Mouse (Mus musculus): ENCODE results near the gene Ipo9. TPM values are rescaled to one million over a fixed set of nuclear protein-coding genes. Genes with fewer than 3 reads are reported as not detected.

The Ipo9 gene
- polyA plus RNA-seq, 1 experiment from 2014 or later = 205 TPM

- Histone ChIP-seq H3K4me1 (ENCODE audit: control insufficient read depth, insufficient read depth, low read length) (peaks cover 4% of the 10 kb centered on the region), H3K27me3 (ENCODE audit: control insufficient read depth, insufficient read depth, low read length) (no peaks in the 10 kb centered on the region), H3K4me3 (ENCODE audit: low read depth, low read length) (peak within 1 kb of the TSS; percentile 52), H3K36me3 (replicated peaks; ENCODE audit: control insufficient read depth, insufficient read depth, low read depth, low read length) (no peaks in the 10 kb centered on the region), H3K9me3 (replicated peaks; ENCODE audit: control insufficient read depth, low read length) (no peaks in the 10 kb centered on the region), H3K9ac (replicated peaks; ENCODE audit: low read length) (peak within 1 kb of the TSS; percentile 76), H3K27ac (replicated peaks; ENCODE audit: low read depth, low read length) (no peak within 1 kb of the TSS), H3K4me2 (ENCODE audit: low read depth, low read length) (peak within 1 kb of the TSS; percentile 69)
- 2% methylated on average over 37 of the region's 38 CpGs for WGBS
- DNase-seq (ENCODE audit: low spot score) (peak; percentile 90), ATAC-seq (replicated peaks; ENCODE audit: insufficient number of reproducible peaks, low FRiP score, low TSS enrichment, low read depth) (peak; percentile 92)
Observed at GRCm38 (mm10) chr1:135374868-135375581, 55.3 kb downstream of the Ipo9 start, which contains the start of gene Shisa4. Gene Shisa4, minus strand, starts transcription at chr1:135375237.

GRCm38 (mm10) chr1:135374175-135374867 lies 56.0 kb downstream of the Ipo9 start:
- no peaks in the 10 kb centered on the region for H3K27me3 ChIP-seq (ENCODE audit: control insufficient read depth, insufficient read depth, low read length)
- H3K4me1 ChIP-seq (ENCODE audit: control insufficient read depth, insufficient read depth, low read length) = peaks cover 4% of the 10 kb centered on the region
- H3K9ac ChIP-seq (replicated peaks; ENCODE audit: low read length) = peak overlapping the region; percentile 76
- peak overlapping the region; percentile 52 for H3K4me3 ChIP-seq (ENCODE audit: low read depth, low read length)
- ATAC-seq (replicated peaks; ENCODE audit: insufficient number of reproducible peaks, low FRiP score, low TSS enrichment, low read depth) = no peak
- no peaks in the 10 kb centered on the region for H3K36me3 ChIP-seq (replicated peaks; ENCODE audit: control insufficient read depth, insufficient read depth, low read depth, low read length)
- WGBS = 2% methylated on average over 19 of the region's 19 CpGs
- peak overlapping the region; percentile 69 for H3K4me2 ChIP-seq (ENCODE audit: low read depth, low read length)
- peak; percentile 29 for DNase-seq (ENCODE audit: low spot score)
- no peaks in the 10 kb centered on the region for H3K9me3 ChIP-seq (replicated peaks; ENCODE audit: control insufficient read depth, low read length)
- H3K27ac ChIP-seq (replicated peaks; ENCODE audit: low read depth, low read length) = no peak overlapping the region

GRCm38 (mm10) chr1:135373171-135373677 lies 57.1 kb downstream of the Ipo9 start:
- DNase-seq (ENCODE audit: low spot score) (no peak), ATAC-seq (replicated peaks; ENCODE audit: insufficient number of reproducible peaks, low FRiP score, low TSS enrichment, low read depth) (no peak)
- Histone ChIP-seq H3K9me3 (replicated peaks; ENCODE audit: control insufficient read depth, low read length) (no peaks in the 10 kb centered on the region), H3K4me1 (ENCODE audit: control insufficient read depth, insufficient read depth, low read length) (peaks cover 4% of the 10 kb centered on the region), H3K9ac (replicated peaks; ENCODE audit: low read length) (no peak overlapping the region), H3K4me3 (ENCODE audit: low read depth, low read length) (no peak overlapping the region), H3K36me3 (replicated peaks; ENCODE audit: control insufficient read depth, insufficient read depth, low read depth, low read length) (no peaks in the 10 kb centered on the region), H3K27ac (replicated peaks; ENCODE audit: low read depth, low read length) (no peak overlapping the region), H3K4me2 (ENCODE audit: low read depth, low read length) (no peak overlapping the region), H3K27me3 (ENCODE audit: control insufficient read depth, insufficient read depth, low read length) (no peaks in the 10 kb centered on the region)
- WGBS = 61% methylated on average over 4 of the region's 4 CpGs

GRCm38 (mm10) chr1:135369415-135369814 lies 60.9 kb downstream of the Ipo9 start:
- Histone ChIP-seq H3K4me2 (ENCODE audit: low read depth, low read length) (no peak overlapping the region), H3K36me3 (replicated peaks; ENCODE audit: control insufficient read depth, insufficient read depth, low read depth, low read length) (no peaks in the 10 kb centered on the region), H3K4me3 (ENCODE audit: low read depth, low read length) (no peak overlapping the region), H3K4me1 (ENCODE audit: control insufficient read depth, insufficient read depth, low read length) (peaks cover 4% of the 10 kb centered on the region), H3K27ac (replicated peaks; ENCODE audit: low read depth, low read length) (no peak overlapping the region), H3K9ac (replicated peaks; ENCODE audit: low read length) (no peak overlapping the region), H3K27me3 (ENCODE audit: control insufficient read depth, insufficient read depth, low read length) (no peaks in the 10 kb centered on the region), H3K9me3 (replicated peaks; ENCODE audit: control insufficient read depth, low read length) (no peaks in the 10 kb centered on the region)
- DNase-seq (ENCODE audit: low spot score) (no peak), ATAC-seq (replicated peaks; ENCODE audit: insufficient number of reproducible peaks, low FRiP score, low TSS enrichment, low read depth) (no peak)
- WGBS = 78% methylated on average over 5 of the region's 5 CpGs

GRCm38 (mm10) chr1:135368982-135369381 lies 61.3 kb downstream of the Ipo9 start:
- ATAC-seq (replicated peaks; ENCODE audit: insufficient number of reproducible peaks, low FRiP score, low TSS enrichment, low read depth) (no peak), DNase-seq (ENCODE audit: low spot score) (peak; percentile 48)
- H3K9me3 ChIP-seq (replicated peaks; ENCODE audit: control insufficient read depth, low read length) = no peaks in the 10 kb centered on the region
- peaks cover 2% of the 10 kb centered on the region; the same call in 1 of the 2 replicates for H3K4me1 ChIP-seq (ENCODE audit: control insufficient read depth, insufficient read depth, low read length)
- WGBS = 10% methylated on average over 14 of the region's 14 CpGs
- no peak overlapping the region for H3K27ac ChIP-seq (replicated peaks; ENCODE audit: low read depth, low read length)
- no peak overlapping the region for H3K9ac ChIP-seq (replicated peaks; ENCODE audit: low read length)
- H3K36me3 ChIP-seq (replicated peaks; ENCODE audit: control insufficient read depth, insufficient read depth, low read depth, low read length) = no peaks in the 10 kb centered on the region
- no peak overlapping the region for H3K4me3 ChIP-seq (ENCODE audit: low read depth, low read length)
- H3K27me3 ChIP-seq (ENCODE audit: control insufficient read depth, insufficient read depth, low read length) = no peaks in the 10 kb centered on the region
- H3K4me2 ChIP-seq (ENCODE audit: low read depth, low read length) = peak overlapping the region; percentile 87

- 2% methylated on average over 20 of the region's 20 CpGs for WGBS
- DNase-seq (ENCODE audit: low spot score) (peak; percentile 94), ATAC-seq (replicated peaks; ENCODE audit: insufficient number of reproducible peaks, low FRiP score, low TSS enrichment, low read depth) (peak; percentile 72)
- H3K4me1 ChIP-seq (ENCODE audit: control insufficient read depth, insufficient read depth, low read length) = peaks cover 2% of the 10 kb centered on the region; the same call in 1 of the 2 replicates
- no peaks in the 10 kb centered on the region for H3K27me3 ChIP-seq (ENCODE audit: control insufficient read depth, insufficient read depth, low read length)
- no peak overlapping the region for H3K27ac ChIP-seq (replicated peaks; ENCODE audit: low read depth, low read length)
- H3K9ac ChIP-seq (replicated peaks; ENCODE audit: low read length) = peak overlapping the region; percentile 55
- no peaks in the 10 kb centered on the region for H3K36me3 ChIP-seq (replicated peaks; ENCODE audit: control insufficient read depth, insufficient read depth, low read depth, low read length)
- no peaks in the 10 kb centered on the region for H3K9me3 ChIP-seq (replicated peaks; ENCODE audit: control insufficient read depth, low read length)
- peak overlapping the region; percentile 87 for H3K4me2 ChIP-seq (ENCODE audit: low read depth, low read length)
- H3K4me3 ChIP-seq (ENCODE audit: low read depth, low read length) = peak overlapping the region; percentile 38
Observed at GRCm38 (mm10) chr1:135368245-135368644, 62.1 kb downstream of the Ipo9 start.

GRCm38 (mm10) chr1:135367595-135367994 lies 62.7 kb downstream of the Ipo9 start:
- Histone ChIP-seq H3K4me3 (ENCODE audit: low read depth, low read length) (no peak overlapping the region), H3K27me3 (ENCODE audit: control insufficient read depth, insufficient read depth, low read length) (no peaks in the 10 kb centered on the region), H3K4me1 (ENCODE audit: control insufficient read depth, insufficient read depth, low read length) (no peaks in the 10 kb centered on the region), H3K4me2 (ENCODE audit: low read depth, low read length) (no peak overlapping the region), H3K9me3 (replicated peaks; ENCODE audit: control insufficient read depth, low read length) (no peaks in the 10 kb centered on the region), H3K36me3 (replicated peaks; ENCODE audit: control insufficient read depth, insufficient read depth, low read depth, low read length) (no peaks in the 10 kb centered on the region), H3K9ac (replicated peaks; ENCODE audit: low read length) (no peak overlapping the region), H3K27ac (replicated peaks; ENCODE audit: low read depth, low read length) (no peak overlapping the region)
- 78% methylated on average over 8 of the region's 8 CpGs for WGBS
- DNase-seq (ENCODE audit: low spot score) (no peak), ATAC-seq (replicated peaks; ENCODE audit: insufficient number of reproducible peaks, low FRiP score, low TSS enrichment, low read depth) (no peak)

- no peaks in the 10 kb centered on the region for H3K27me3 ChIP-seq (ENCODE audit: control insufficient read depth, insufficient read depth, low read length)
- H3K9ac ChIP-seq (replicated peaks; ENCODE audit: low read length) = no peak overlapping the region
- H3K9me3 ChIP-seq (replicated peaks; ENCODE audit: control insufficient read depth, low read length) = no peaks in the 10 kb centered on the region
- no peaks in the 10 kb centered on the region for H3K36me3 ChIP-seq (replicated peaks; ENCODE audit: control insufficient read depth, insufficient read depth, low read depth, low read length)
- no peak overlapping the region for H3K4me3 ChIP-seq (ENCODE audit: low read depth, low read length)
- 83% methylated on average over 7 of the region's 7 CpGs for WGBS
- no peaks in the 10 kb centered on the region for H3K4me1 ChIP-seq (ENCODE audit: control insufficient read depth, insufficient read depth, low read length)
- DNase-seq (ENCODE audit: low spot score) (no peak), ATAC-seq (replicated peaks; ENCODE audit: insufficient number of reproducible peaks, low FRiP score, low TSS enrichment, low read depth) (no peak)
- no peak overlapping the region for H3K27ac ChIP-seq (replicated peaks; ENCODE audit: low read depth, low read length)
- H3K4me2 ChIP-seq (ENCODE audit: low read depth, low read length) = no peak overlapping the region
Observed at GRCm38 (mm10) chr1:135367005-135367404, 63.3 kb downstream of the Ipo9 start.

Data from embryonic facial prominence, embryonic 11.5 days (tissue).